Mouse (Mus musculus): Measurements from ENCODE around the gene Hmgb4.
A peak's percentile ranks its signal among the peaks of the same experiment; 100 is the strongest.

Gene Hmgb4

DNA sequence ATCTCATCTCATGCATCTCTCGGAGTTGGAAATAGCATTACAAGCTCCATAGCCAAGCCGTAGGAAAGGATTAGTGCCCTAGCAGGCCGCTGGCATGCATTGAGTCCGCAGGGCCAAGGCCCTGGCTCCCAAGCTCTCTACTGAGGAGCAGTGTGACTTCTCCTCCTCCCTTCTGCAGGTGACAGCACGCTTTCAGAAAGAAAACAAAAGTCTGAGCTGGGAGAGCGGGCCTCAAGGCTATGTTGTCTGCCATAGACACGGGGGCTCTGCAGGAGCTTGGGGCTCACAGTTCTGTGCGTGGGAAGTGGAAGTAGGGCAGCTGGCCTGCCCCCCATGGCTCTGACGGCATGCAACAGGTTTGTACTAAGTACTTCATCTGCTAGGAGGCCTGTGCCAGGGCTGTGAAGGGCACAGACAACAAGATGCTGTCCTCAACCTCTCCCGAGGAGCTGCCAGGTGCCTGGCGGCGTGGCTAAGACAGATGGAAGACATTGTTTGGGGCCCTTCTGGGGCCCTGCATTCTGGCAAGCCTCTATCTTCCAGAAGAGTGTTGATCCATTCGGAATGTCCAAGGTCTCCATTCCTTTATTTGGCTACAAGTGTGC is 42.7 kb downstream of the Hmgb4 start:
- DNase-seq, result peak; percentile 90

Data from cerebellum, adult 11 months (tissue).